Mouse (Mus musculus) heart, postnatal 0 days (tissue): ENCODE measurements around the gene Amdhd1.

Experiments
- CTCF ChIP-seq: IDR thresholded peaks from 2 replicates; pipeline ENCODE4 v1.5.1; 2016; ENCODE audit warnings: antibody characterized with exemption, control low read depth, low read depth
- EP300 ChIP-seq: IDR thresholded peaks from 2 replicates; pipeline ENCODE4 v1.6.1; 2016; ENCODE audit warnings: antibody characterized with exemption, low read depth

- peak; percentile 83 for TF ChIP-seq CTCF
- TF ChIP-seq EP300 = no peak
Measured at GRCm38 (mm10) chr10:93577271-93577886, 37.5 kb upstream of the Amdhd1 start.
